9 mouse cellular contexts compared by ENCODE assay signal in genomic region chr3:108414857-108415830, GRCm38 (mm10). TPM values are rescaled to one million over a fixed set of nuclear protein-coding genes. Genes with fewer than 3 reads are reported as not detected.
DNase-seq lines count a peak whose midpoint lies in the region; ATAC-seq lines count a peak whose summit lies in the region.
"Had no signal": no experiment of that assay in that cellular context is flagged by ENCODE, and none has a peak within 500 bp of the region (broad histone marks: within the 10 kb centered on the region; RNA-seq: fewer than 3 reads in every experiment).

Gene Celsr2, minus strand, starts transcription at chr3:108415552.

- peaks cover 22% of the 10 kb centered on the region for H3K36me3 ChIP-seq in kidney, embryonic 14.5 days (ENCODE audit: control insufficient read depth, insufficient read depth, low read length)
- peaks cover 29% of the 10 kb centered on the region for H3K36me3 ChIP-seq in embryonic facial prominence, embryonic 13.5 days
- H3K36me3 ChIP-seq in hindbrain, embryonic 16.5 days (ENCODE audit: control insufficient read depth, insufficient read depth, low read length), result peaks cover 21% of the 10 kb centered on the region
- peaks cover 22% of the 10 kb centered on the region for H3K36me3 ChIP-seq in limb, embryonic 15.5 days
- H3K36me3 ChIP-seq in neural tube, embryonic 15.5 days, result peaks cover 21% of the 10 kb centered on the region

- H3K9ac ChIP-seq in kidney, embryonic 14.5 days (ENCODE audit: low read depth, low read length), result peak within 1 kb of the TSS; percentile 82
- H3K9ac ChIP-seq in embryonic facial prominence, embryonic 13.5 days, result peak within 1 kb of the TSS; percentile 80
- H3K9ac ChIP-seq in hindbrain, embryonic 16.5 days (ENCODE audit: low read depth, low read length), result peak within 1 kb of the TSS; percentile 96
- H3K9ac ChIP-seq in limb, embryonic 15.5 days, result peak within 1 kb of the TSS; percentile 64
- H3K9ac ChIP-seq in neural tube, embryonic 15.5 days (replicated peaks), result peak within 1 kb of the TSS; percentile 97

- H3K27me3 ChIP-seq in kidney, embryonic 14.5 days (ENCODE audit: control insufficient read depth, insufficient read depth, low read length), result peaks cover 8% of the 10 kb centered on the region; the same call in 1 of the 2 replicates
- peaks cover 24% of the 10 kb centered on the region for H3K27me3 ChIP-seq in embryonic facial prominence, embryonic 13.5 days
- no peaks in the 10 kb centered on the region; the same call in 1 of the 2 replicates for H3K27me3 ChIP-seq in hindbrain, embryonic 16.5 days (replicated peaks; ENCODE audit: control insufficient read depth, insufficient read depth, low read length)
- peaks cover 15% of the 10 kb centered on the region for H3K27me3 ChIP-seq in limb, embryonic 15.5 days
- H3K27me3 ChIP-seq in neural tube, embryonic 15.5 days (replicated peaks), result no peaks in the 10 kb centered on the region

- peak; percentile 19 for ATAC-seq in kidney, embryonic 14.5 days (ENCODE audit: low FRiP score, low TSS enrichment)
- peak; percentile 5 for ATAC-seq in activated CD4-positive, CD25-positive, alpha-beta regulatory T cell, adult 4 months
- ATAC-seq in embryonic facial prominence, embryonic 13.5 days (ENCODE audit: insufficient number of reproducible peaks, insufficient read depth, low FRiP score, low TSS enrichment, low read depth), result no peak
- ATAC-seq in hindbrain, embryonic 16.5 days, result peak; percentile 3
- ATAC-seq in limb, embryonic 15.5 days (ENCODE audit: insufficient number of reproducible peaks, low FRiP score, low TSS enrichment, low read depth), result peak; percentile 11; the same call in 1 of the 2 replicates
- ATAC-seq in neural tube, embryonic 15.5 days (ENCODE audit: low FRiP score), result peak; percentile 56

- no peak for DNase-seq in kidney, adult 8-10 months
- DNase-seq in T-cell, adult 2 months (ENCODE audit: low spot score), result no peak

- H3K4me1 ChIP-seq in kidney, embryonic 14.5 days (ENCODE audit: control insufficient read depth, insufficient read depth, low read length), result peaks cover 19% of the 10 kb centered on the region; the same call in 1 of the 2 replicates
- H3K4me1 ChIP-seq in embryonic facial prominence, embryonic 13.5 days, result peaks cover 28% of the 10 kb centered on the region
- peaks cover 36% of the 10 kb centered on the region for H3K4me1 ChIP-seq in hindbrain, embryonic 16.5 days (ENCODE audit: control insufficient read depth, insufficient read depth, low read depth, low read length)
- H3K4me1 ChIP-seq in limb, embryonic 15.5 days, result peaks cover 30% of the 10 kb centered on the region
- peaks cover 56% of the 10 kb centered on the region for H3K4me1 ChIP-seq in neural tube, embryonic 15.5 days

- peak within 1 kb of the TSS; percentile 80 for H3K4me3 ChIP-seq in kidney, embryonic 14.5 days (ENCODE audit: low read length)
- H3K4me3 ChIP-seq in embryonic facial prominence, embryonic 13.5 days, result peak within 1 kb of the TSS; percentile 71
- H3K4me3 ChIP-seq in hindbrain, embryonic 16.5 days (ENCODE audit: low read length), result peak within 1 kb of the TSS; percentile 82
- peak within 1 kb of the TSS; percentile 79 for H3K4me3 ChIP-seq in limb, embryonic 15.5 days
- peak within 1 kb of the TSS; percentile 76 for H3K4me3 ChIP-seq in neural tube, embryonic 15.5 days (replicated peaks)
- H3K4me3 ChIP-seq: myocyte had no signal

- peak within 1 kb of the TSS; percentile 51; the same call in 1 of the 2 replicates for H3K27ac ChIP-seq in kidney, embryonic 14.5 days (ENCODE audit: low read depth, low read length)
- H3K27ac ChIP-seq in embryonic facial prominence, embryonic 13.5 days, result peak within 1 kb of the TSS; percentile 60; the same call in 1 of the 2 replicates
- peak within 1 kb of the TSS; percentile 91 for H3K27ac ChIP-seq in hindbrain, embryonic 16.5 days (ENCODE audit: low read depth, low read length)
- H3K27ac ChIP-seq in limb, embryonic 15.5 days, result peak within 1 kb of the TSS; percentile 47; the same call in 1 of the 2 replicates
- H3K27ac ChIP-seq in neural tube, embryonic 15.5 days (replicated peaks), result peak within 1 kb of the TSS; percentile 88

- H3K9me3 ChIP-seq in kidney, embryonic 14.5 days (ENCODE audit: control insufficient read depth, low read length), result peaks cover 17% of the 10 kb centered on the region
- peaks cover 18% of the 10 kb centered on the region for H3K9me3 ChIP-seq in embryonic facial prominence, embryonic 13.5 days
- H3K9me3 ChIP-seq in hindbrain, embryonic 16.5 days (ENCODE audit: control insufficient read depth, low read length), result no peaks in the 10 kb centered on the region; the same call in 1 of the 2 replicates
- H3K9me3 ChIP-seq in limb, embryonic 15.5 days, result 0 out of 2 replicates have a peak, but pooled peaks cover 13% of the 10 kb centered on the region
- H3K9me3 ChIP-seq in neural tube, embryonic 15.5 days (replicated peaks), result no peaks in the 10 kb centered on the region

- H3K4me2 ChIP-seq in kidney, embryonic 14.5 days (replicated peaks; ENCODE audit: low read depth, low read length), result peak within 1 kb of the TSS; percentile 97
- H3K4me2 ChIP-seq in embryonic facial prominence, embryonic 13.5 days, result peak within 1 kb of the TSS; percentile 98
- peak within 1 kb of the TSS; percentile 91 for H3K4me2 ChIP-seq in hindbrain, embryonic 16.5 days (ENCODE audit: low read length)
- peak within 1 kb of the TSS; percentile 98 for H3K4me2 ChIP-seq in limb, embryonic 15.5 days
- H3K4me2 ChIP-seq in neural tube, embryonic 15.5 days, result peak within 1 kb of the TSS; percentile 90

- 8% methylated on average over 56 of the region's 67 CpGs for WGBS in kidney, embryonic 14.5 days
- WGBS in embryonic facial prominence, embryonic 13.5 days, result 5% methylated on average over 67 of the region's 67 CpGs
- WGBS in hindbrain, embryonic 16.5 days, result 4% methylated on average over 43 of the region's 67 CpGs
- WGBS in limb, embryonic 15.5 days, result 6% methylated on average over 61 of the region's 67 CpGs
- 3% methylated on average over 60 of the region's 67 CpGs for WGBS in neural tube, embryonic 15.5 days

RNA-seq across cellular contexts. Expression of gene Celsr2, which starts in this region (rescaled TPM):
- 22.1 and 27.9 TPM in 2 replicates for polyA plus RNA-seq in kidney, embryonic 14.5 days (2014; fragmentation: Nextera tagmentation; extraction: Ambion mirVana)
- under 1 TPM; 0.33 to 0.65 TPM for polyA plus RNA-seq in activated CD4-positive, CD25-positive, alpha-beta regulatory T cell, adult 4 months (2017; shearing (Covaris generic))
- polyA plus RNA-seq in embryonic facial prominence, embryonic 13.5 days (2015; fragmentation: Nextera tagmentation; extraction: Ambion mirVana), result 9.8 and 11.5 TPM in 2 replicates
- polyA plus RNA-seq in hindbrain, embryonic 16.5 days (2015; fragmentation: Nextera tagmentation; extraction: Ambion mirVana), result 34.5 and 34.7 TPM in 2 replicates
- polyA plus RNA-seq in limb, embryonic 15.5 days (2015; fragmentation: Nextera tagmentation; extraction: Ambion mirVana), result 11.7 and 11.9 TPM in 2 replicates
- polyA plus RNA-seq in neural tube, embryonic 15.5 days (2015; fragmentation: Nextera tagmentation; extraction: Ambion mirVana), result 34.4 and 35.0 TPM in 2 replicates
- polyA plus RNA-seq: myocyte had no signal

Comparison
In these comparisons a context has a peak if more than half of its experiments do, and no peak if none do; other contexts are left out.
1. Peak in ATAC-seq in activated CD4-positive, CD25-positive, alpha-beta regulatory T cell, adult 4 months; RNA of the gene not detected or under 1 TPM.